Mouse (Mus musculus) gastrocnemius, postnatal 36 days (tissue): ENCODE measurements around the gene Fras1. TPM values are rescaled to one million over a fixed set of nuclear protein-coding genes. Genes with fewer than 3 reads are reported as not detected.

Source experiments
- DNase-seq, 2 experiments: peaks; one replicate each; pipeline ENCODE4 v3.0.0; 2022
- intact Hi-C: fragments of 180-260 bp; cut with DNase I; formaldehyde crosslinking; loops from one replicate; pipeline ENCODE4 v1.15.1; 2025
- total RNA-seq, 2 experiments: library from RNA; stranded (reverse); gene quantifications; 2 replicates each; pipeline ENCODE4 v1.2.3; 2021

Fras1 gene
- total RNA-seq, 2 experiments from 2014 or later = 2.9 to 3.4 TPM

- intact Hi-C loops = no loop called here
- no peak for DNase-seq
Observed at GRCm38 (mm10) chr5:96635146-96635862, 261.5 kb downstream of the Fras1 start.

- DNase-seq = peak; percentile 55 to 57
Observed at GRCm38 (mm10) chr5:96635866-96636265, 262.1 kb downstream of the Fras1 start.

GRCm38 (mm10) chr5:96639213-96639910 lies 265.6 kb downstream of the Fras1 start:
- intact Hi-C loops = no loop called here
- DNase-seq = no peak

More at GRCm38 (mm10) chr5:96635866-96636265, 262.1 kb downstream of the Fras1 start:
- intact Hi-C loops = no loop called here

GRCm38 (mm10) chr5:96641297-96641696 lies 267.5 kb downstream of the Fras1 start:
- no peak for DNase-seq
- intact Hi-C loops = no loop called here

- no peak for DNase-seq
- intact Hi-C loops = loop anchor here (2.0 to 10.0 kb wide), 2 partner anchors 341 to 405 kb away; no protein-coding TSS in a partner anchor
Observed at GRCm38 (mm10) chr5:96675676-96676075, 301.9 kb downstream of the Fras1 start.

GRCm38 (mm10) chr5:96677498-96677897 lies 303.7 kb downstream of the Fras1 start:
- intact Hi-C loops = loop anchor here (2.0 to 10.0 kb wide), 2 partner anchors 343 to 407 kb away; no protein-coding TSS in a partner anchor
- DNase-seq = no peak

- intact Hi-C loops = no loop called here
- no peak for DNase-seq
Observed at GRCm38 (mm10) chr5:96681085-96681484, 307.3 kb downstream of the Fras1 start.

- intact Hi-C loops = no loop called here
Observed at GRCm38 (mm10) chr5:96682777-96683176, 309.0 kb downstream of the Fras1 start.

GRCm38 (mm10) chr5:96688885-96689284 lies 315.1 kb downstream of the Fras1 start:
- no peak for DNase-seq
- intact Hi-C loops = no loop called here

More at GRCm38 (mm10) chr5:96682777-96683176, 309.0 kb downstream of the Fras1 start:
- DNase-seq = no peak

- DNase-seq = no peak
- intact Hi-C loops = no loop called here
Observed at GRCm38 (mm10) chr5:96698972-96699371, 325.2 kb downstream of the Fras1 start.

GRCm38 (mm10) chr5:96702706-96703625 lies 329.2 kb downstream of the Fras1 start:
- intact Hi-C loops = no loop called here
- DNase-seq = no peak

GRCm38 (mm10) chr5:96708515-96708914 lies 334.8 kb downstream of the Fras1 start:
- DNase-seq = no peak
- intact Hi-C loops = no loop called here

- intact Hi-C loops = loop anchor here (5.0 kb wide), 1 partner anchor 535 kb away; no protein-coding TSS in a partner anchor
- DNase-seq = no peak
Observed at GRCm38 (mm10) chr5:96712089-96712684, 338.4 kb downstream of the Fras1 start.

- intact Hi-C loops = loop anchor here (5.0 kb wide), 1 partner anchor 535 kb away; no protein-coding TSS in a partner anchor
Observed at GRCm38 (mm10) chr5:96712799-96713198, 339.0 kb downstream of the Fras1 start.

GRCm38 (mm10) chr5:96716273-96717034 lies 342.7 kb downstream of the Fras1 start:
- DNase-seq = no peak
- intact Hi-C loops = no loop called here

More at GRCm38 (mm10) chr5:96712799-96713198, 339.0 kb downstream of the Fras1 start:
- DNase-seq = no peak

- no peak for DNase-seq
- intact Hi-C loops = no loop called here
Observed at GRCm38 (mm10) chr5:96717690-96718089, 343.9 kb downstream of the Fras1 start.

- intact Hi-C loops = no loop called here
- no peak for DNase-seq
Observed at GRCm38 (mm10) chr5:96718601-96719000, 344.8 kb downstream of the Fras1 start.

GRCm38 (mm10) chr5:96719221-96719620 lies 345.5 kb downstream of the Fras1 start:
- intact Hi-C loops = no loop called here
- DNase-seq = no peak

GRCm38 (mm10) chr5:96722690-96723089 lies 348.9 kb downstream of the Fras1 start:
- no peak for DNase-seq
- intact Hi-C loops = no loop called here
